Mouse (Mus musculus): ENCODE results near the gene Slc35a3. TPM values are rescaled to one million over a fixed set of nuclear protein-coding genes. Genes with fewer than 3 reads are reported as not detected.

The Slc35a3 gene
- polyA plus RNA-seq, 1 experiment = 14.4 TPM

- no peak for TF ChIP-seq CTCF (IDR thresholded peaks at IDR 0.05; ENCODE audit: borderline replicate concordance, insufficient read depth, low read depth, low read length)
- no peak for TF ChIP-seq POLR2A (IDR thresholded peaks at IDR 0.05; ENCODE audit: borderline replicate concordance, insufficient read depth, low read length)
- H3K27me3 ChIP-seq (ENCODE audit: control insufficient read depth, insufficient read depth, low read length) = no peaks in the 10 kb centered on the region
- 34% methylated on average over 9 of the region's 9 CpGs for WGBS
- no peak for DNase-seq
- H3K4me1 ChIP-seq (ENCODE audit: control insufficient read depth, insufficient read depth, low read length) = peaks cover 3% of the 10 kb centered on the region; the same call in 1 of the 2 replicates
- H3K4me3 ChIP-seq (replicated peaks; ENCODE audit: insufficient read depth, low read depth, low read length) = no peak overlapping the region
- H3K27ac ChIP-seq (ENCODE audit: insufficient read depth, low read length) = no peak overlapping the region
Measured at GRCm38 (mm10) chr3:116710941-116711340, 1.7 kb downstream of the Slc35a3 start.

GRCm38 (mm10) chr3:116705637-116706204 is 6.9 kb downstream of the Slc35a3 start:
- 98% methylated on average over 1 of the region's 1 CpGs for WGBS
- Histone ChIP-seq H3K4me3 (replicated peaks; ENCODE audit: insufficient read depth, low read depth, low read length) (no peak overlapping the region), H3K4me1 (ENCODE audit: control insufficient read depth, insufficient read depth, low read length) (no peaks in the 10 kb centered on the region; the same call in 1 of the 2 replicates), H3K27me3 (ENCODE audit: control insufficient read depth, insufficient read depth, low read length) (no peaks in the 10 kb centered on the region), H3K27ac (ENCODE audit: insufficient read depth, low read length) (no peak overlapping the region)
- TF ChIP-seq POLR2A (IDR thresholded peaks at IDR 0.05; ENCODE audit: borderline replicate concordance, insufficient read depth, low read length) (no peak), CTCF (IDR thresholded peaks at IDR 0.05; ENCODE audit: borderline replicate concordance, insufficient read depth, low read depth, low read length) (no peak)
- DNase-seq = no peak

- H3K4me3 ChIP-seq (replicated peaks; ENCODE audit: insufficient read depth, low read depth, low read length) = no peak overlapping the region
- no peak for TF ChIP-seq POLR2A (IDR thresholded peaks at IDR 0.05; ENCODE audit: borderline replicate concordance, insufficient read depth, low read length)
- TF ChIP-seq CTCF (IDR thresholded peaks at IDR 0.05; ENCODE audit: borderline replicate concordance, insufficient read depth, low read depth, low read length) = no peak
- no peak overlapping the region for H3K27ac ChIP-seq (ENCODE audit: insufficient read depth, low read length)
- H3K27me3 ChIP-seq (ENCODE audit: control insufficient read depth, insufficient read depth, low read length) = no peaks in the 10 kb centered on the region
- 92% methylated on average over 5 of the region's 5 CpGs for WGBS
- no peaks in the 10 kb centered on the region for H3K4me1 ChIP-seq (ENCODE audit: control insufficient read depth, insufficient read depth, low read length)
- DNase-seq = no peak
Measured at GRCm38 (mm10) chr3:116703835-116704234, 8.8 kb downstream of the Slc35a3 start.

GRCm38 (mm10) chr3:116702647-116703272 is 9.9 kb downstream of the Slc35a3 start:
- no peak for TF ChIP-seq POLR2A (IDR thresholded peaks at IDR 0.05; ENCODE audit: borderline replicate concordance, insufficient read depth, low read length)
- TF ChIP-seq CTCF (IDR thresholded peaks at IDR 0.05; ENCODE audit: borderline replicate concordance, insufficient read depth, low read depth, low read length) = no peak
- WGBS = 95% methylated on average over 1 of the region's 1 CpGs
- H3K4me3 ChIP-seq (replicated peaks; ENCODE audit: insufficient read depth, low read depth, low read length) = no peak overlapping the region
- no peaks in the 10 kb centered on the region for H3K27me3 ChIP-seq (ENCODE audit: control insufficient read depth, insufficient read depth, low read length)
- no peak for DNase-seq
- no peaks in the 10 kb centered on the region for H3K4me1 ChIP-seq (ENCODE audit: control insufficient read depth, insufficient read depth, low read length)
- no peak overlapping the region for H3K27ac ChIP-seq (ENCODE audit: insufficient read depth, low read length)

- Histone ChIP-seq H3K4me3 (replicated peaks; ENCODE audit: insufficient read depth, low read depth, low read length) (no peak overlapping the region), H3K27ac (ENCODE audit: insufficient read depth, low read length) (no peak overlapping the region), H3K27me3 (ENCODE audit: control insufficient read depth, insufficient read depth, low read length) (no peaks in the 10 kb centered on the region), H3K4me1 (ENCODE audit: control insufficient read depth, insufficient read depth, low read length) (no peaks in the 10 kb centered on the region)
- 96% methylated on average over 4 of the region's 4 CpGs for WGBS
- no peak for DNase-seq
- TF ChIP-seq CTCF (IDR thresholded peaks at IDR 0.05; ENCODE audit: borderline replicate concordance, insufficient read depth, low read depth, low read length) (no peak), POLR2A (IDR thresholded peaks at IDR 0.05; ENCODE audit: borderline replicate concordance, insufficient read depth, low read length) (no peak)
Measured at GRCm38 (mm10) chr3:116701601-116702000, 11.0 kb downstream of the Slc35a3 start.

GRCm38 (mm10) chr3:116698786-116699185 is 13.8 kb downstream of the Slc35a3 start:
- 41% methylated on average over 2 of the region's 2 CpGs for WGBS
- no peak for TF ChIP-seq POLR2A (IDR thresholded peaks at IDR 0.05; ENCODE audit: borderline replicate concordance, insufficient read depth, low read length)
- TF ChIP-seq CTCF (IDR thresholded peaks at IDR 0.05; ENCODE audit: borderline replicate concordance, insufficient read depth, low read depth, low read length) = no peak
- H3K27me3 ChIP-seq (ENCODE audit: control insufficient read depth, insufficient read depth, low read length) = no peaks in the 10 kb centered on the region

GRCm38 (mm10) chr3:116695666-116695985 is 17.0 kb downstream of the Slc35a3 start:
- Histone ChIP-seq H3K27me3 (ENCODE audit: control insufficient read depth, insufficient read depth, low read length) (no peaks in the 10 kb centered on the region), H3K4me1 (ENCODE audit: control insufficient read depth, insufficient read depth, low read length) (no peaks in the 10 kb centered on the region), H3K27ac (ENCODE audit: insufficient read depth, low read length) (no peak overlapping the region), H3K4me3 (replicated peaks; ENCODE audit: insufficient read depth, low read depth, low read length) (no peak overlapping the region)
- 96% methylated on average over 2 of the region's 2 CpGs for WGBS
- TF ChIP-seq POLR2A (IDR thresholded peaks at IDR 0.05; ENCODE audit: borderline replicate concordance, insufficient read depth, low read length) (no peak), CTCF (IDR thresholded peaks at IDR 0.05; ENCODE audit: borderline replicate concordance, insufficient read depth, low read depth, low read length) (no peak)
- DNase-seq = no peak

More at GRCm38 (mm10) chr3:116698786-116699185, 13.8 kb downstream of the Slc35a3 start:
- H3K4me3 ChIP-seq (replicated peaks; ENCODE audit: insufficient read depth, low read depth, low read length) = no peak overlapping the region
- H3K27ac ChIP-seq (ENCODE audit: insufficient read depth, low read length) = no peak overlapping the region
- no peaks in the 10 kb centered on the region for H3K4me1 ChIP-seq (ENCODE audit: control insufficient read depth, insufficient read depth, low read length)
- no peak for DNase-seq

- Histone ChIP-seq H3K4me3 (replicated peaks; ENCODE audit: insufficient read depth, low read depth, low read length) (no peak overlapping the region), H3K27me3 (ENCODE audit: control insufficient read depth, insufficient read depth, low read length) (no peaks in the 10 kb centered on the region), H3K27ac (ENCODE audit: insufficient read depth, low read length) (no peak overlapping the region), H3K4me1 (ENCODE audit: control insufficient read depth, insufficient read depth, low read length) (no peaks in the 10 kb centered on the region)
- 90% methylated on average over 8 of the region's 8 CpGs for WGBS
- TF ChIP-seq POLR2A (IDR thresholded peaks at IDR 0.05; ENCODE audit: borderline replicate concordance, insufficient read depth, low read length) (no peak), CTCF (IDR thresholded peaks at IDR 0.05; ENCODE audit: borderline replicate concordance, insufficient read depth, low read depth, low read length) (no peak)
- DNase-seq = no peak
Measured at GRCm38 (mm10) chr3:116694955-116695665, 17.5 kb downstream of the Slc35a3 start.

Measured in cerebellum, adult 2 months (tissue).